Mouse (Mus musculus) embryonic fibroblast, embryonic 13.5 days (primary cell): ENCODE results near the gene Luc7l3.

ENCODE experiments used
- CTCF ChIP-seq: IDR thresholded peaks from 2 replicates; pipeline ENCODE4 v1.5.1; 2011; ENCODE audit warnings: mild to moderate bottlenecking, control low read depth, low read length, moderate library complexity, borderline replicate concordance; ENCODE audit not compliant: insufficient read depth
- POLR2A ChIP-seq: IDR thresholded peaks from 2 replicates; pipeline ENCODE4 v1.6.1; 2011; ENCODE audit warnings: low read depth, mild to moderate bottlenecking, control low read depth, low read length, moderate library complexity

DNA sequence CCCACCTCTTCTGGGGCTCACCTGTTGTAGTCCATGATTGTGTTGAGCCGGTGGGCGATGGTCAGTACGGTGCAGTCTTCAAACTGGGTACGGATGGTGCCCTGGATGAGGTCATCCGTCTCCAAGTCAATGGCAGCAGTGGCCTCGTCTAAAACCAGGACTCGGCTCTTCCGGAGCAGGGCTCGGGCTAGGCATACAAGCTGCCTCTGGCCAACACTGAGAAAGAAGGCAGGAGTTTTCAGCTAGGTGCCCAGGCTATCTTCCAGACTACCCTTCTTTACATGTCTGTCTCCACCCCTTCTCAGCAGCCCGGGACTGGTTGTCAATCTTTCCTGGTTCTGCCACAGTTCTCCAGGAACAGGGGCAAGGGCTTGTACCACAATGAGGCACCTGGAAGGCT is 24.1 kb upstream of the Luc7l3 start:
- TF ChIP-seq POLR2A, result no peak
- no peak for TF ChIP-seq CTCF
